In genomic region chr11:69150444-69150843, GRCm38 (mm10) we compare ENCODE assay signal across 9 mouse cellular contexts. TPM values are rescaled to one million over a fixed set of nuclear protein-coding genes. Genes with fewer than 3 reads are reported as not detected.
DNase-seq lines count a peak whose midpoint lies in the region; ATAC-seq and TF ChIP-seq lines count a peak whose summit lies in the region.
"Had no signal": no experiment of that assay in that cellular context is flagged by ENCODE, and none has a peak within 500 bp of the region (broad histone marks: within the 10 kb centered on the region; RNA-seq: fewer than 3 reads in every experiment).

No protein-coding gene starts in this region.

- H3K4me3 ChIP-seq in heart, adult 2 months, result no peak overlapping the region
- no peak overlapping the region for H3K4me3 ChIP-seq in forebrain, embryonic 16.5 days (replicated peaks; ENCODE audit: low read length)
- H3K4me3 ChIP-seq in hindbrain, embryonic 16.5 days (ENCODE audit: low read length), result no peak overlapping the region
- H3K4me3 ChIP-seq in limb, embryonic 11.5 days (ENCODE audit: low read depth, low read length), result no peak overlapping the region; the same call in 1 of the 2 replicates
- H3K4me3 ChIP-seq in midbrain, embryonic 11.5 days (ENCODE audit: low read depth, low read length), result no peak overlapping the region

- TF ChIP-seq POLR2A in heart, adult 2 months (IDR thresholded peaks at IDR 0.05; ENCODE audit: insufficient read depth, low read depth, low read length), result no peak

- peak; percentile 78 for TF ChIP-seq CTCF in heart, adult 2 months (IDR thresholded peaks at IDR 0.05)

- H3K36me3 ChIP-seq in heart, adult 2 months (ENCODE audit: control insufficient read depth, insufficient read depth, low read length), result no peaks in the 10 kb centered on the region
- no peaks in the 10 kb centered on the region for H3K36me3 ChIP-seq in forebrain, embryonic 16.5 days (ENCODE audit: control insufficient read depth, insufficient read depth)
- no peaks in the 10 kb centered on the region for H3K36me3 ChIP-seq in hindbrain, embryonic 16.5 days (ENCODE audit: control insufficient read depth, insufficient read depth, low read length)
- H3K36me3 ChIP-seq in limb, embryonic 11.5 days (ENCODE audit: control insufficient read depth, insufficient read depth, low read length), result no peaks in the 10 kb centered on the region
- no peaks in the 10 kb centered on the region for H3K36me3 ChIP-seq in midbrain, embryonic 11.5 days (ENCODE audit: control insufficient read depth, insufficient read depth, low read length)
- H3K36me3 ChIP-seq: G1E had no signal

- 10% methylated on average over 7 of the region's 7 CpGs for WGBS in heart, adult 2 months
- WGBS in forebrain, embryonic 16.5 days, result 9% methylated on average over 7 of the region's 7 CpGs
- WGBS in hindbrain, embryonic 16.5 days, result 8% methylated on average over 7 of the region's 7 CpGs
- 7% methylated on average over 7 of the region's 7 CpGs for WGBS in limb, embryonic 11.5 days
- WGBS in midbrain, embryonic 11.5 days, result 7% methylated on average over 7 of the region's 7 CpGs

- no peaks in the 10 kb centered on the region for H3K79me2 ChIP-seq in heart, adult 2 months (replicated peaks; ENCODE audit: control insufficient read depth, insufficient read depth, low read length)

- H3K27me3 ChIP-seq in heart, adult 2 months (ENCODE audit: control insufficient read depth, insufficient read depth, low read length), result no peaks in the 10 kb centered on the region
- H3K27me3 ChIP-seq in forebrain, embryonic 16.5 days (replicated peaks; ENCODE audit: control insufficient read depth, insufficient read depth, low read length), result no peaks in the 10 kb centered on the region; the same call in 1 of the 2 replicates
- H3K27me3 ChIP-seq in hindbrain, embryonic 16.5 days (replicated peaks; ENCODE audit: control insufficient read depth, insufficient read depth, low read length), result no peaks in the 10 kb centered on the region; the same call in 1 of the 2 replicates
- H3K27me3 ChIP-seq in limb, embryonic 11.5 days (ENCODE audit: control insufficient read depth, insufficient read depth, low read length), result peaks cover 2% of the 10 kb centered on the region; the same call in 1 of the 2 replicates
- no peaks in the 10 kb centered on the region for H3K27me3 ChIP-seq in midbrain, embryonic 11.5 days (ENCODE audit: control insufficient read depth, insufficient read depth, low read length)

- intact Hi-C loops in heart, adult 2 months (cut with DNase I), result loop anchor here (1.0 kb wide), 2 partner anchors 25 to 83 kb away; partner anchors contain the start of gene Aloxe3

- H3K4me2 ChIP-seq in forebrain, embryonic 16.5 days (ENCODE audit: low read length), result peak overlapping the region; percentile 28
- peak overlapping the region; percentile 40 for H3K4me2 ChIP-seq in hindbrain, embryonic 16.5 days (ENCODE audit: low read length)
- H3K4me2 ChIP-seq in limb, embryonic 11.5 days (ENCODE audit: low read depth, severe bottlenecking), result peak overlapping the region; percentile 39
- H3K4me2 ChIP-seq in midbrain, embryonic 11.5 days, result peak overlapping the region; percentile 25; the same call in 1 of the 2 replicates

- no peak overlapping the region for H3K9ac ChIP-seq in heart, adult 2 months (ENCODE audit: low read depth, low read length)
- H3K9ac ChIP-seq in forebrain, embryonic 16.5 days (replicated peaks; ENCODE audit: low read depth, low read length), result no peak overlapping the region
- H3K9ac ChIP-seq in hindbrain, embryonic 16.5 days (ENCODE audit: low read depth, low read length), result peak overlapping the region; percentile 29; the same call in 1 of the 2 replicates
- H3K9ac ChIP-seq in limb, embryonic 11.5 days (ENCODE audit: low read length), result no peak overlapping the region; the same call in 1 of the 2 replicates
- no peak overlapping the region for H3K9ac ChIP-seq in midbrain, embryonic 11.5 days (ENCODE audit: low read length)

- no peak overlapping the region for H3K27ac ChIP-seq in heart, adult 2 months
- H3K27ac ChIP-seq in forebrain, embryonic 16.5 days (ENCODE audit: low read length), result no peak overlapping the region
- H3K27ac ChIP-seq in hindbrain, embryonic 16.5 days (ENCODE audit: low read depth, low read length), result no peak overlapping the region
- no peak overlapping the region for H3K27ac ChIP-seq in limb, embryonic 11.5 days (replicated peaks; ENCODE audit: low read depth, low read length)
- H3K27ac ChIP-seq in midbrain, embryonic 11.5 days (ENCODE audit: low read depth, low read length), result no peak overlapping the region

- peaks cover 1% of the 10 kb centered on the region; the same call in 1 of the 2 replicates for H3K4me1 ChIP-seq in heart, adult 2 months (ENCODE audit: control insufficient read depth, insufficient read depth, low read length)
- no peaks in the 10 kb centered on the region for H3K4me1 ChIP-seq in forebrain, embryonic 16.5 days (replicated peaks; ENCODE audit: control insufficient read depth, insufficient read depth, low read length)
- peaks cover 2% of the 10 kb centered on the region; the same call in 1 of the 2 replicates for H3K4me1 ChIP-seq in hindbrain, embryonic 16.5 days (ENCODE audit: control insufficient read depth, insufficient read depth, low read depth, low read length)
- no peaks in the 10 kb centered on the region for H3K4me1 ChIP-seq in limb, embryonic 11.5 days (ENCODE audit: control insufficient read depth, insufficient read depth, low read length)
- no peaks in the 10 kb centered on the region for H3K4me1 ChIP-seq in midbrain, embryonic 11.5 days (ENCODE audit: control insufficient read depth, insufficient read depth, low read length)

- no peak for ATAC-seq in forebrain, embryonic 16.5 days
- ATAC-seq in hindbrain, embryonic 16.5 days, result peak; percentile 56; the same call in 1 of the 2 replicates
- ATAC-seq in limb, embryonic 11.5 days (ENCODE audit: insufficient number of reproducible peaks, low FRiP score, low TSS enrichment, low read depth), result no peak
- ATAC-seq in midbrain, embryonic 11.5 days (ENCODE audit: low FRiP score), result no peak

- TF ChIP-seq EP300 in heart, adult 2 months (IDR thresholded peaks at IDR 0.05; ENCODE audit: insufficient read depth, low read depth, low read length), result no peak

- H3K9me3 ChIP-seq in forebrain, embryonic 16.5 days (ENCODE audit: control insufficient read depth, low read length), result no peaks in the 10 kb centered on the region
- no peaks in the 10 kb centered on the region for H3K9me3 ChIP-seq in hindbrain, embryonic 16.5 days (ENCODE audit: control insufficient read depth, low read length)
- H3K9me3 ChIP-seq in limb, embryonic 11.5 days (ENCODE audit: control insufficient read depth, low read length), result no peaks in the 10 kb centered on the region
- no peaks in the 10 kb centered on the region for H3K9me3 ChIP-seq in midbrain, embryonic 11.5 days (ENCODE audit: control insufficient read depth, low read length)
- H3K9me3 ChIP-seq: G1E had no signal

- peak; percentile 52 to 74 for DNase-seq in heart, adult 2 months
- DNase-seq in heart, adult 11 months, result no peak
- peak; percentile 80 to 84 for DNase-seq in cerebellum, adult 18-20 months
- peak; percentile 79 for DNase-seq in limb, embryonic 11.5 days (ENCODE audit: low spot score)
- peak; percentile 91 for DNase-seq in midbrain, embryonic 11.5 days (ENCODE audit: low spot score, missing footprints)
- DNase-seq in spleen, postnatal 36 days (ENCODE audit: low spot score in 2 of 2), result peak; percentile 49 to 59

RNA-seq across cellular contexts. Expression of gene Alox12b, which starts 6.3 kb away (rescaled TPM):
- total RNA-seq in heart, adult 2 months (2021), result not detected
- polyA plus RNA-seq in heart, adult 2 months (2012; rRNA removed), result 0.04 TPM in 1 of 2 replicates, not detected in the other
- polyA plus RNA-seq in forebrain, embryonic 16.5 days (2015; fragmentation: Nextera tagmentation; extraction: Ambion mirVana), result 0.12 TPM in 1 of 2 replicates, not detected in the other
- polyA plus RNA-seq in hindbrain, embryonic 16.5 days (2015; fragmentation: Nextera tagmentation; extraction: Ambion mirVana), result 0.65 and 0.95 TPM in 2 replicates
- polyA plus RNA-seq in limb, embryonic 11.5 days (2014; fragmentation: Nextera tagmentation; extraction: Ambion mirVana), result 0.05 TPM in 1 of 2 replicates, not detected in the other
- polyA plus RNA-seq in midbrain, embryonic 11.5 days (2014; fragmentation: Nextera tagmentation; extraction: Ambion mirVana), result not detected in 2 replicates
- total RNA-seq: G1E had no signal
- polyA plus RNA-seq: G1E had no signal

RNA-seq across cellular contexts. Expression of gene Aloxe3, which starts 24.7 kb away (rescaled TPM):
- total RNA-seq in heart, adult 2 months (2021), result under 1 TPM; 0.05 to 0.07 TPM
- polyA plus RNA-seq in heart, adult 2 months (2012; rRNA removed), result 0.16 TPM in 1 of 2 replicates, not detected in the other
- polyA plus RNA-seq in forebrain, embryonic 16.5 days (2015; fragmentation: Nextera tagmentation; extraction: Ambion mirVana), result 2.8 and 3.5 TPM in 2 replicates
- polyA plus RNA-seq in hindbrain, embryonic 16.5 days (2015; fragmentation: Nextera tagmentation; extraction: Ambion mirVana), result 8.1 and 8.5 TPM in 2 replicates
- polyA plus RNA-seq in limb, embryonic 11.5 days (2014; fragmentation: Nextera tagmentation; extraction: Ambion mirVana), result 0.17 and 0.25 TPM in 2 replicates
- 0.15 and 0.74 TPM in 2 replicates for polyA plus RNA-seq in midbrain, embryonic 11.5 days (2014; fragmentation: Nextera tagmentation; extraction: Ambion mirVana)
- polyA plus RNA-seq: G1E had no signal

RNA-seq across cellular contexts. Expression of gene 9130213A22Rik, which starts 28.1 kb away (rescaled TPM):
- under 1 TPM; 0.21 to 0.23 TPM for total RNA-seq in heart, adult 2 months (2021)
- 0.82 and 1.00 TPM in 2 replicates for polyA plus RNA-seq in heart, adult 2 months (2012; rRNA removed)
- 0.39 and 0.71 TPM in 2 replicates for polyA plus RNA-seq in forebrain, embryonic 16.5 days (2015; fragmentation: Nextera tagmentation; extraction: Ambion mirVana)
- polyA plus RNA-seq in hindbrain, embryonic 16.5 days (2015; fragmentation: Nextera tagmentation; extraction: Ambion mirVana), result 0.94 and 1.2 TPM in 2 replicates
- polyA plus RNA-seq in limb, embryonic 11.5 days (2014; fragmentation: Nextera tagmentation; extraction: Ambion mirVana), result 0.19 TPM in 1 of 2 replicates, not detected in the other
- 0.11 TPM in 1 of 2 replicates, not detected in the other for polyA plus RNA-seq in midbrain, embryonic 11.5 days (2014; fragmentation: Nextera tagmentation; extraction: Ambion mirVana)

RNA-seq across cellular contexts. Expression of gene Hes7, which starts 30.2 kb away (rescaled TPM):
- under 1 TPM in 1 of 2 experiments, not detected in 1; 0.11 TPM for total RNA-seq in heart, adult 2 months (2021)
- polyA plus RNA-seq in heart, adult 2 months (2012; rRNA removed), result 0.10 TPM in 1 of 2 replicates, not detected in the other
- polyA plus RNA-seq in forebrain, embryonic 16.5 days (2015; fragmentation: Nextera tagmentation; extraction: Ambion mirVana), result 0.26 and 0.67 TPM in 2 replicates
- 1.4 and 1.8 TPM in 2 replicates for polyA plus RNA-seq in hindbrain, embryonic 16.5 days (2015; fragmentation: Nextera tagmentation; extraction: Ambion mirVana)
- 0.54 and 0.65 TPM in 2 replicates for polyA plus RNA-seq in limb, embryonic 11.5 days (2014; fragmentation: Nextera tagmentation; extraction: Ambion mirVana)
- 0.17 and 0.33 TPM in 2 replicates for polyA plus RNA-seq in midbrain, embryonic 11.5 days (2014; fragmentation: Nextera tagmentation; extraction: Ambion mirVana)

RNA-seq across cellular contexts. Expression of gene Alox8, which starts 47.2 kb away (rescaled TPM):
- total RNA-seq in heart, adult 2 months (2021), result 1 to 10 TPM in 1 of 2 experiments, under 1 TPM in 1; 0.84 to 1.6 TPM
- polyA plus RNA-seq in heart, adult 2 months (2012; rRNA removed), result 0.68 TPM in 1 of 2 replicates, not detected in the other
- 0.29 TPM in 1 of 2 replicates, not detected in the other for polyA plus RNA-seq in forebrain, embryonic 16.5 days (2015; fragmentation: Nextera tagmentation; extraction: Ambion mirVana)
- polyA plus RNA-seq in hindbrain, embryonic 16.5 days (2015; fragmentation: Nextera tagmentation; extraction: Ambion mirVana), result 0.73 and 0.84 TPM in 2 replicates
- polyA plus RNA-seq in limb, embryonic 11.5 days (2014; fragmentation: Nextera tagmentation; extraction: Ambion mirVana), result 0.07 TPM in 1 of 2 replicates, not detected in the other
- 0.11 TPM in 1 of 2 replicates, not detected in the other for polyA plus RNA-seq in midbrain, embryonic 11.5 days (2014; fragmentation: Nextera tagmentation; extraction: Ambion mirVana)
- polyA plus RNA-seq: G1E had no signal
